Mouse (Mus musculus): ENCODE measurements at regions not wholly inside any gene's neighbourhood (a gene's known extent, or its start where the extent isn't known, plus 50 kb on each side); places are given as distances from the start of the nearest gene placed in this dataset.

DNA sequence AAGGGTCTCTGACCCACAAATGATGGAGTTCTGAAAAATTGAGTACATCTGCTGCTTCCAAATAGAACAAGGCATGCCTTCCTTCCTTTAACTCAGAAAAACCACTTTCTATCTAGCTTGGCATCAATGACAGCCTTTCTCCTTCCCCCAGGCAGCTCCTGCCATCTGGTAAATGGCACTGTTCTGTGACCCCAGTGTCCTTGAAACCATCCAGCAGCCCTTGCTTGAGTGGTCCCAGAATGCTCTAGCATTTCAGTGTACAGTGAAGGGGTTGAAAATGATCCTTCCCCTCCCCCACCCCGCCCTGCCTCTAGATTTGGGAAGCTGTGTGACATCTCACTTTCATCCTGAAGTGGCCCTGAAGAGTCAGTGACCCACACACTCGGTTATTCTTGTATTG lies 152.3 kb downstream of the Gm9817 start:
- TF ChIP-seq POLR2A (IDR thresholded peaks at IDR 0.05; ENCODE audit: borderline replicate concordance, insufficient read depth, low read length) (no peak), CTCF (IDR thresholded peaks at IDR 0.05; ENCODE audit: borderline replicate concordance, insufficient read depth, low read depth, low read length) (no peak)
